Mouse (Mus musculus): ENCODE measurements around the gene Ctnna3.

Ctnna3 gene

DNA sequence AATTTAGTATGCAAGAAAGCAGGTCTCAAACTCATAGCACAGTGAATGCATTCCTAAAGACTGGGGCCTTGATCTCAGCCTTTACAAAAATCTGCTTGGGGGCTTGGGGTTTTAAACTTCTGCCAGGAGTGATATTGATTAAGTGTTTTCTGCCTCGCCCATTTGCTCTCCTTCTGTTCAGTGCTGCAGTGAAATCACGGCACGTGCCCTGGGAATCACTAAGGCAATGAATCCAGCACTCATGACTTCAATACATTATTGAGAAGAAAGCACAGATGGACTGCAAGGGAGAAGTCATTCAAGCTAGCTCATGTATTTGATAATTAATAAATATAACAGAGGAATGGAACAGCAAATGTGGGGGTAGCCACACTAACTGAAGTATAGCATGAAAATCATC, 515.6 kb downstream of the Ctnna3 start:
- no peak for DNase-seq (ENCODE audit: low spot score in 2 of 2)

- DNase-seq (ENCODE audit: low spot score in 2 of 2), result no peak
These were observed 517.4 kb downstream of the Ctnna3 start for GRCm38 (mm10) chr10:63947266-63947665.

GRCm38 (mm10) chr10:63950867-63951266, 521.0 kb downstream of the Ctnna3 start:
- no peak for DNase-seq (ENCODE audit: low spot score in 2 of 2)

DNA sequence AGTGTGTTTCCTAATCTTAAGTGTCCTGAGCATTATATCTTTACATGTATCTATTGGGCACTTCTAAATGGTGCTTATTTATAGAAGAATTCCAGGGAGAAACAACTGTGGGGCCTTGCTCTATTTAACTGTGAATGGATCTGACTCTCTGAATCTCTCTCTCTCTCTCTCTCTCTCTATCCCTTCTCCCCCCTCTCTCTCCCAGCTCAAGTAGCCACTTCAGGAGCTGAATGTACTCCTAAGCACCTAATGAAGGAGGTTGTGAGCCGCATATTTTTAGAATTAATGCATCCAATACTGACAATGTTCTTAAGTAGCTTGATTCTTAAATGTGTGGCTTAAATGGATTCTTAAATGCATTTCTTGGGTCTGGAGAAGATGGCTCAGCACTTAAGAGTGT, 521.6 kb downstream of the Ctnna3 start:
- no peak for DNase-seq (ENCODE audit: low spot score in 2 of 2)

GRCm38 (mm10) chr10:63954308-63954930, 524.5 kb downstream of the Ctnna3 start:
- no peak for DNase-seq (ENCODE audit: low spot score in 2 of 2)

DNA sequence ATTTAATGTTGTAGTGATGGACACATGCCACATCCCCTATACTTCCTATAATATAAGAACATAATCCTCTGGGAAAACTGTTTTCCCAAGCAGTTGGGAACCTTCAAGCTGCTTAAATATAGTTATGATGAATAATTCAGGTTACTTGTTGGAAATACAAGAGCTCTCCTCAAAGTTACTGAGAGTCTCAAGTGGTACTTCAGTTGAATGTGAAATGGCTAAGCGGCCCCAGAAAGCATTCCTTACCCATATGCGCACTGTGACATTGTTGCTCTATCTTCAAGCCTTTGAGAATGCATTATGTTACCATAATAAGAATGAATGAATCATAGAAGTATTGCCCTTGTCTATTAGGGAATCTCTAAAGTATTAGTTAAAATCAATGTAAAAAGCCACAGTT, 542.4 kb downstream of the Ctnna3 start:
- no peak for DNase-seq (ENCODE audit: low spot score in 2 of 2)

GRCm38 (mm10) chr10:63978101-63978500, 548.2 kb downstream of the Ctnna3 start:
- no peak for DNase-seq (ENCODE audit: low spot score in 2 of 2)

DNA sequence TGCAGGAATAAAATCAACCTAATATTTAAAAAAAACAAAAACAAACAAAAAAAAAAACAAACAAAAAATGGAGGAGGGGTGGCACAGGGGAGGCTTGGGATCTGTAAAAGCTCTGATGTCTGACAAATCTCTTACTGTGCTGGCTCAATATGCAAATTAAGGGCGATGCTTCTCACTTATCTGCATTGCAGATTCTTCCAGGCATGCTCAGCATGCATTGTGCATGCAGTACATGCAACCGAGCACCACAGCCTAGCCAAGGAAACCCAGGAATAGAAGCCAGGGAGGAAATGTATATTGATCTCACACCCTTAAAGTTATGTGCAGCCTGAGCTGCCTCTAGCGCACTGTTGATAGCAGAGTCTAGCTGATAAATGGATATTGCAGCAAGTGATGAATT, 548.6 kb downstream of the Ctnna3 start:
- no peak for DNase-seq (ENCODE audit: low spot score in 2 of 2)

GRCm38 (mm10) chr10:63978969-63979368, 549.1 kb downstream of the Ctnna3 start:
- no peak for DNase-seq (ENCODE audit: low spot score in 2 of 2)

- no peak for DNase-seq (ENCODE audit: low spot score in 2 of 2)
These were observed 549.5 kb downstream of the Ctnna3 start for GRCm38 (mm10) chr10:63979410-63979809.

DNA sequence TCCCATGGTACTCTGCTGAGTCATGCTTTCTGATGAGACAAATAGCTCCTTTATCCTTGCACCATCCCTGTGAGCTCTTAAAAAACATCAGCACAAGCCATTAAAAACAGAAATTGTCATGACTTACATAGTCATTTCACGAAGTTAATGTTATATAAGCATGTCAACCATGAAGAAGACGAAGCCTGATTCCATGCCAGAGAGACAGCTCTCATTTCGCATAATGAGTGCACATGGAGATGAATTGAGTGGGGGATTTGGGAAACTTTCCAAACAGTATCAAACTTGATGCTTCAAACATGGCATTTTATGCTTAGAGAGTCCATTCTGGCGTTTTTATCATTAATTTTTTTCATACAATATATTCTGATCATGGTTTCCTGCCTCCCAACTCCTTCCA, 555.7 kb downstream of the Ctnna3 start:
- no peak for DNase-seq (ENCODE audit: low spot score in 2 of 2)

DNA sequence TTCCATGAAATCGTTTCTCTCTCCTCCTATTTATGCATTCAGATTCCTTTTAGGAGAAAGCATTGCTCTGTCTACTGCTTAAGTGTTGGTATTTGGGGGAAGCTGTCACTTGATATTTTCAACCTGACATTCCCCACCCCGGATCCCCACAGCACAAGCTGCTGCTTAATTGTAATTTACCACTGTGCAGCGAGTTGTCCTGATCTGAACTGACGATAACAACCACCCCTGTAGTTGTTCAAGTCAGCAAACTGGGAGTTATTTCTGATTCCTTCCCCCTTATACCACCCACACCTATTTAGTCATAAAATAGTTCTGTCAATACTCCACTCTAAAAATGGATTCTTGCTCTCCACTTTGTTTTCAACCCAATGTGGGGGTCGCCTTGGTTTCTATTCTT, 564.4 kb downstream of the Ctnna3 start:
- DNase-seq (ENCODE audit: low spot score in 2 of 2), result no peak

GRCm38 (mm10) chr10:64001531-64001930, 571.6 kb downstream of the Ctnna3 start:
- DNase-seq (ENCODE audit: low spot score in 2 of 2), result no peak

DNA sequence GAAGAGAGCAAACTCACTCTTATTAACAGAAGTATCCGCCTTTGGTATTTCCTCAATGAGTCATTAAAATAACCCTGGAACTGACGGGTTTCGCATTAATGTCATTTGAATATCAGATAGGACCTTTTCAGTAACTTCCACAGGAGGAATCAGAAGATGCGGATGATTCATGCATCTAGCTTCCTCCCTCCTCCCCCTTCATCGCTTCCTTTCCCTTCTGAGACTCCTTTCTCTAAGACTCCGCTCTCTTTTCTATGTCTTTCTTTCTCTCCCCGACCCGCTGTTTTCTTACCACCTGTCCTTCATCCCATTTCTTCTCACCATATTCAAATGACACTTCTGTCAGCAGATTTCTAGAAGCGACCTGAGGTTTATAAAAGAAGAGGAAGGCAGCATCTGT, 572.1 kb downstream of the Ctnna3 start:
- no peak for DNase-seq (ENCODE audit: low spot score in 2 of 2)

DNA sequence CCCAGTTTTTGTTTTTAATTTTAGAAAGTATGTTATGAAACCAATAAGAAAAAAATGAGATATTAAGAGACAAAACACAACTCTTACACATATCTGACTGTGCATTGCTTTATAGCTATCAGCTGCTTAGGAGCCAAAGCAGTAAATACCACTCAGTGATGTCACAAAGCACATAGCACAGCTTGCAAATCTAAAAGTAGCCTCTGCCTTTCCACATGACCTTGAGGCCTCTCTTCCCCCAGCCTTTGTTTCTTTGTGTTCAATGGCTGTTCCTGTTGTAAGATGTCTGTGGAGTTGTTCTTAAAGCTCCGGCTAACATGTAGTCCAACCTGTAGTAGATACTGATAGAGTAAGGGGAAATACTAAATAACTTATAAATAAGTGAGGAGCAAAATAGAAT, 590.4 kb downstream of the Ctnna3 start:
- no peak for DNase-seq (ENCODE audit: low spot score in 2 of 2)

DNA sequence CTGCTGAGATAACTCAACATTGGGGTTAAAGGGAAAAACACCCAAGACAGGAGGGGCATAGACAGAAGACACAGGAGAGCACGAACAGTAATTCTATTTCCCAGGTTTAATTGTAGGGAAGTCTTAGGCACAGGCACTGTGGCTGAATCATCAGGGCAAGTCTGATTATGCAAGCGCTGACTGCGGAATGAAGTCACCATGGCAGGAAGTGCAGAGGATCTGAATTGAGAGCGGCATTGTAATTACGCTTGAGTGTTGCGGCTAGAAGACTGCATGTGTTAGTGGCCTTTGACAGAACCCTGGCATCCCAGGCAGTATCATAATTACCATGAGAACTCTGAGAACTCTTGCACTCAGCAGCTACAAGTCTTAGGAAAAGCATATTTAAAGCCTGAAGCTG, 593.4 kb downstream of the Ctnna3 start:
- DNase-seq (ENCODE audit: low spot score in 2 of 2), result no peak

- no peak for DNase-seq (ENCODE audit: low spot score in 2 of 2)
These were observed 601.0 kb downstream of the Ctnna3 start for GRCm38 (mm10) chr10:64030901-64031300.

GRCm38 (mm10) chr10:64039760-64040535, 610.0 kb downstream of the Ctnna3 start:
- DNase-seq (ENCODE audit: low spot score in 2 of 2), result no peak

DNA sequence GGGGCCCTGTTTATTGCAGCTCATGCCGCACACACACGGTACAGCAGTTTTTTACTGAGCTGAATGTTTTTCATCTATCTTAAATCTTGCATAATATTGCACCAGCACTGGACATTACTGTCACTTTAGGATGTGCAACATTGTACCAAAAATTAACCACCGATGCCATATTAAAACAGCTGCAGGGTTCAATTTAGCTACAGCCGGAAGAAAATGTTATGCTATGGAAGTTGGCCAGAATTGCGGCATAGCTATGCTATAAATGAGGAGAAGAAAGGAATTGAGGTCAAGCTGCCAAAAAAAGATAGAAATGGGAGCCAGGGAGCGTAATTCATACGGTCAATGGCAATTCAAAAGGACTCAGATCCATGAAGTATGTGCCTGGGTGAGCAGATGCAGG, 611.3 kb downstream of the Ctnna3 start:
- DNase-seq (ENCODE audit: low spot score in 2 of 2), result no peak

DNA sequence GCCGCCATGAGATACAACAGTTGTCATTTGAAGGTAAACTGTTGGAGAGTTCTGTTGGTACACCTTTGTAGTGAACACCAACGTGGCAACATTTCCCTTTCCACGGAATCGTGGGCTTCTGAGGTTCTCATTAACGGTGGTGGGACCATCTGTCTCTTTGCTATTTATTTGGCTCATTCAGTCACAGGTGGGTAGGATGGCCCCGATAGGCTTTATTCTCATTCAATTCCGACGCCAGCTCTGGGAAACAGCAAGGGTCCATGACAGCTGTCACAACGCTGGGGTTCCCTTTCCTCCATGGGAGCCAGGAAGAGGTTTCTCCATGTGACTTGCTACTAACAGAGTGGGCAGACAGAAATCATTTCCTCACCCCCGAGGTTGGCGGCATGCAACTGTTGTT, 612.0 kb downstream of the Ctnna3 start:
- DNase-seq (ENCODE audit: low spot score in 2 of 2), result no peak

DNA sequence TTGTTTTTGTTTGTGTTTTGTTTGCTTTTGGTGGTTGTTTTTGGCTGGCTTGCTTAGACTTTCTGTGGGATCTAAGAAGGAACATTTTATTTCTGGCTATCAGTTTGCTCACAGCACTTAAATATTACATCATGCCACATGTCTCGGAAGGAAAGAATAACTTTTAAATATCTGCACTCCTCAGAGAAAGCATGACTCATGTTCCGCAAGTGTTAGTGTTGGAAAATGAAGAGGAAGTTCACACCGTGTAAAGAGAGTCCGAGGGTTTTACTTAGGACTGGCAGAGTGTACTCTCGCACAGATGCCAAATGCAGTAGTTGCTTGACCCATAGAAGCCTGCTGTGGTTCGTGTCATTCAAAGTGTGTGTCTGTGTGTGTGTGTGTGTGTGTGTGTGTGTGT, 619.3 kb downstream of the Ctnna3 start:
- no peak for DNase-seq (ENCODE audit: low spot score in 2 of 2)

GRCm38 (mm10) chr10:64049946-64050345, 620.0 kb downstream of the Ctnna3 start:
- DNase-seq (ENCODE audit: low spot score in 2 of 2), result no peak

- DNase-seq (ENCODE audit: low spot score in 2 of 2), result no peak
These were observed 633.8 kb downstream of the Ctnna3 start for GRCm38 (mm10) chr10:64063704-64064103.

- no peak for DNase-seq (ENCODE audit: low spot score in 2 of 2)
These were observed 646.0 kb downstream of the Ctnna3 start for GRCm38 (mm10) chr10:64075944-64076343.
